Mouse (Mus musculus): ENCODE measurements around the gene Mark1.

Gene Mark1

DNA sequence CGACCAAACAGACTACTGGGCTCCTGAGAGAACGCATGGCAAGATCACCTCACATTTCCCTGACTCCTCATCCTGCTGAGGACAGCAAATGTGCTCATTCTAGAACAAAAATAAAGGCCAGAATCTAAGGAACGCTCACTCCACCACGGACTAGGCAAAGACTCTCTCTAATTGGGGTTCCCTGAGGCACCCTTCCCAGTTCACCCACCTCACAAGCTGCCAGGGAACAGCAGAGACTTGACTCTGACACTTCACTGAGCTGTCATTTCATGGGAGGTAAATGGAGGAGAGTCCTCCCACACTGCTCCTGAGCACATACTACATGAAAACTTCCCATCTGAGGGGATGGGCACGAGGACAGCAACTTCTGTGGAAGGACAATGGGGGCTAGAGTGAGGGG, 37.5 kb downstream of the Mark1 start:
- no peak for DNase-seq (ENCODE audit: low spot score in 2 of 2)

DNA sequence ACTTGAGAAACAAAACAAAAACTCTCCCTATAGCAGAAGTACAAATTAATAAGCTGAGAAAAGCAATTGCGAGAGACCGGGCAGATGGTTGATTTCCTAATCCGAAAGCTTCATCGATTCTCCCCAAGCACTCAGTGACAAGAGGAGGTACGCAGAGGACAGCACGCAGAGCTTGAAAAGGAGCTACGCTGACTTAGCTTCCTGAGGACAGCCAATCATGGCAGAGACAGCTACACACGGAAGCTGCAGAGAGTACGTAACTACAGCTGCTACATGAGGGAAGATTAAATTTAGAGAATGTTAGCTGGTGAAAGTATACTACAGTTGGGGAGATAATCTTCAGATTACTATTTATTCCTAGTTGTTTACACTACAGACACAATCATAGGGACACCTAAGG, 40.6 kb downstream of the Mark1 start:
- no peak for DNase-seq (ENCODE audit: low spot score in 2 of 2)

DNA sequence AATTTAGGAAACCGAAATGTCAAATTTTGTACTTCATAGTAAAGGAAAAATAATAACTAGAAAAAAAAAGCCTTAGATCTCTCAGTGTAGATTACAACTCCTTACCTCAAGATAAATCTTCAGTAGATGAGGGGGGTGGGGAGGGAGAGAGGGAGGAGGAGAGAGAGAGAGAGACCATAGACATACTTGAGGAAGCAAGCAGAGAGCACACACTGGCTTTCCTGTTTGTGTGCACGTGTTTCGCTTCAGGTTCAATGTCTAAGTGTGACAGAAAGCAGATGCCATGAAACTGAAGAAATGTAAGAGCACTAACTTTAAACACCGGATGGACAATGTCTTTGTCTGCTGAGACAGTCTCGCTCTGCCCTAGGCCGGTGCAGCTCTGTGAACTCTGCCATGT, 41.0 kb downstream of the Mark1 start:
- no peak for DNase-seq (ENCODE audit: low spot score in 2 of 2)

DNA sequence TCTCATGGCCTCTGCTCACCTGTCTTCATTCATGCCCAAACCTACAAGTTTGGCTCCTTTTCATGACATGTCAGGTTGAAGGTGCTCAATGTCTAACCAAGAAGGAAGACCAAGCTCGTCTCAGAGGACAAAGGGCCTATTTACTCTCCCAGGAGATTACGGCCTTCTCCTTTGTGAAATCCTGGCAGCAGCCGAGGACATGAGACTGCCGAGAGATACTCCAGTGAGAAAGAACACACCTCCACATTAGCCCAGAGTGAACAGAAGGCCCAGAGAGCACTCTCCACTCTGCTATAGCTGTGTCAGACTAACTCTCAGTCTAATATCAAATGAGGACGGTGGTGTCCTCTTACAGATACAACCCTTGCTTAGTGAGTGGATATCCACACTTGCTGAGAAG, 47.6 kb downstream of the Mark1 start:
- no peak for DNase-seq (ENCODE audit: low spot score in 2 of 2)

DNA sequence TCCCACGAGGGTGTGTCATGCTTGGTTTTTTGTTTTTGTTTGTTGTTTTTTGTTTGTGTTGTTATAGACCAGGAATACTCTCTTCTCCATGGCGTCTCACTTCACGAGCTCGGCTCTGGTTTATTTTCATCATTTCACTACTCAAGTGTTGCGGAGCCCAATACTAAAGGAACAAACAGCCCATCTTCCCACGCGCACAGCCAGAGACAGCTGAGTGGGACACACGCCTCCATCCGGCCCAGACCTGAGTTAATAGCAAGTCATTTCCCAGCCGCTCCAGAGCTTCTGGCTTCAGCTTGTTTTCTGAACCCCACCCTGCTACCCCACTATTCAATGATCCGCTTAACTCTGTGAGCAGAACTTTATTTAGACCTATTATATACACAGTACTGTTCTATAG, 48.3 kb downstream of the Mark1 start:
- DNase-seq (ENCODE audit: low spot score in 2 of 2), result no peak

DNA sequence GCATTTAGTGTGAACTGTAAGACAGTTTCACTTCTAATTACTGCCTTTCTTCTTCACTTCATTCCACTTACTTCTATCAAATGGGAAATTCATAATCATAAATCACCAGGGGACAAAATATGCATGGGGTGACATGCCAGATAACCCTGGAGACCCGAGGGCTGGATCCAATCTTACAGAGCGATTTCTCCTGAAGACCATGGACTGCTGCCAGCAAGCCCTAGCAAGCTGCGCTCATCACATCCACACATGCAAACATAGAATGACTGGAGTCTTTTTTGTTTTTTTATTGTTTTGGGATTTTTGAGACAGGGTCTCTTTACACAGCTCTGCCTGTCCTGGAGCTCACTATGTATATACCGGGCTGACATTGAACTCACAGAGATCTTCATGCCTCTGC, 61.3 kb downstream of the Mark1 start:
- no peak for DNase-seq (ENCODE audit: low spot score in 2 of 2)

DNA sequence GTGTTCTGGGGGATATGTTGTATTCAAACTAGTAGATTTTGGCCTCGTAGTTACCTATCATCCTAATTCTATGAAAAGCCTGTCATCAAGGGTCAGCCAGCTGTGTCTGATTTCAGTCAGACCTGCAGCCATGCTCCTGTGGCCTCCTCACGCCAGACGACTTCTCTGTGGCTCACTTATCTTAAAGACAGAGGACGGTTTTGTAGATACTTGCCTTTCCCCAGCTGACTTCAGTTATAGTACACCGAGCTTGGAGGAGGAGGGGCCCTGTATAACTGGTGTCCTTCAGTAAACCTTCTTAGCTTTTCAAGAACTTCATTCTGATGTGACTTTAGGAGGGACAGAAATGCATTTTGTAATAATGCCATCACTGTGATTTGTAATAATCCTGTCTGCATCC, 63.4 kb downstream of the Mark1 start:
- DNase-seq (ENCODE audit: low spot score in 2 of 2), result no peak

DNA sequence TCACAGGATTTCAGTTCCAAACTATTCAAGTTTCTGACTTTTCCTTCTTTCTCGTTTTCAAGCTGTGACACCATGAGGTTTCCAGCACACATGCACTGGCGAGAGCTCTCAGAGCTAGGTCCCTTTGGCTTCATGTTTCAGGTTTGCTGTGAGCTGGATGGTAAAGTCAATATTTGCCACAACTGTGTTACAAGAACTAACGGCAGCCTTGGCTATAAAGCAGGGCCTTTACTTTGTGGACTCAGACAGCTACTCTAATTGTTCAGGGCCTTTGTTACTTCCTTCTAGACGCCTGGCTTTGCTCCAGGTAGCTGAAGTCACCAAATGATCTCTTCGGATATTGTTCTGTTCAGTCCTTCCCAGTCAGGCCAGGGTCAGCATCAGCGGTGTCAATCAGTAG, 63.9 kb downstream of the Mark1 start:
- no peak for DNase-seq (ENCODE audit: low spot score in 2 of 2)

DNA sequence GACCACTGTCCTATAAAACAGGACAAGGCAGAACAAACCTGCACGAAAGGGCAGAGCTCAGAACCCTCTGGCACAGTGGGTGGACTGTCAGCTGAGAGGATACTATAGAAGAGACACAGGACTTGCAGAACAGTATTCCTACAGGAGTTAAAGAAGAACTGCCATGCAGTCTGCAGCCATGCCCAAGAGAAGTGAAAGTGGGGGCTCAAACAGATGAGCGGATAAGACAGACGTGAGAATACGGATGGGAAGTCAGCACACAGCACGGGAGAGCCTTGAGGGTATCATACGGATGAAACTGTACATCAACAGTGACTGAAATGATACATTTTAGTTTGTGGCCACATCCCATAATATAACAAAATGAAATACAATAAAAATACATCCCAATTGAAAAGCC, 68.3 kb downstream of the Mark1 start:
- no peak for DNase-seq (ENCODE audit: low spot score in 2 of 2)

DNA sequence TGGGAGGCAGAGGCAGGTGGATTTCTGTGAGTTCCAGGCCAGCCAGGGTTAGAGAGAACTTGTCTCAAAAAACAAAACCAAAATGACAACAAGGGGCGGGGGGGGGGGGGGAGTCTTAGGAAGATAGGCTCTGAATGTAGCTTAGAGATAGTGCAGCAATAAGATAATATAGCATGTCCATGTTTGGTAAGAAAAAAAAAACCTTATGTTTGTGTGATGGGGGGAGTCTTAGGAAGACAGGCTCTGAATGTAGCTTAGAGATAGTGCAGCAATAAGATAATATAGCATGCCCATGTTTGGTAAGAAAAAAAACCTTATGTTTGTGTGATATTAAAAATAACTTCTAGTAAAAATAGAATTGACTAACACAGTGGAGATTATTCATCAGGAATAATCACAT, 71.0 kb downstream of the Mark1 start:
- DNase-seq (ENCODE audit: low spot score in 2 of 2), result no peak

DNA sequence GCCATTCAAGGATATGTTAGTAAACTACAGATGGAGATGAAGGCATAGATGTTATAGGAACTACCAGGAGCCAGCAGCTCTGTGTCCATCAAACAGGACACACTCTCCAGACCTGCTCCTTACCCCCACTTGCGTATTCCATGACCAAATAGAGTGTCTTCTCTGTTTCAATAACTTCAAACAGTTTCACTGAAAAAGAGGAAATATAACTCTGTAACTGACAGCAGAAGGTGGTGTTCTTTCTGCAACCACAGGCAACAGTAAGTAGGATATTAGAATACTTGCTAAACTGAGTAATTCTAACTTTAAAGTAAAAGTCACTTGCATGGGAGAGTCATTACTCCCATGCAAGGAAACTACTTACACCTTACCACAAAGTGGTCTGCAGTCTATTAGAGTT, 71.5 kb downstream of the Mark1 start:
- DNase-seq (ENCODE audit: low spot score in 2 of 2), result no peak

DNA sequence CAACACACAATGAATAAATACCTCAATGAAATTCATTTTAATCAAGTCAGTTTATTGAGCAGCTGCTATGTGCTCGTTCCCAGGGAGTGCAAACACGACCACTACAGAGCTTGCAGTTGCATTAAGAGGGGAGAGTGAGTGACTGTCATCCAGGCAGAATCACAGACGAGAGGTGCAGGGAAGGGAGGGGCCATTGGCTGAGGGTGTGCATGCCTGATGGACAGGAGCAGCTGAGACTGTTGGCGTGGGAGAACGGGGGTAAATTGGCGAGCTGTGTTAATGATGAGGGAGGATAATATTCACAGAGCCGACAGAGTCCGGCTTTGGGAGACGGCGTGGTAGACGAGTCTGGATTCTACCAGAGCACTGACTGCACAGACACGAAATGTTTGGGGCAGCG, 76.5 kb downstream of the Mark1 start:
- no peak for DNase-seq (ENCODE audit: low spot score in 2 of 2)

DNA sequence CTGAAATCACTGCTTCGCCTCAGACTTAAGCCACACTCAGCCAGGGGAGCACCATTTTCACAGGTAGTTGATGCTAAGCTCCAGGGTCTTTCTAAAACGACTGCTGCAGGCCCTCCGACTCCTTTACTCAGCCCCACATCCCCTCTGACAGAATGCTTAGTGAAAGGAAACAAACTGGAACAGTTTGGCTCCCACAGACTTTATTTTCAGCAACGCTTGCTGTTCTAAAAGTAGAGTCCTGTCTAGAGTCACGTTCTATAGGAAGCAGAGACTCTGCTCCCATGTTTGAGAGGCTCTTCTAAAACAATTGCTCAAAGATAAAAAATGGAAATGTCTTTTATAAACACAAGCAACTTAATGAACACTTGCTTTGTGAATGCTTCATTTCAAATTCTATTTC, 79.3 kb downstream of the Mark1 start:
- no peak for DNase-seq (ENCODE audit: low spot score in 2 of 2)

DNA sequence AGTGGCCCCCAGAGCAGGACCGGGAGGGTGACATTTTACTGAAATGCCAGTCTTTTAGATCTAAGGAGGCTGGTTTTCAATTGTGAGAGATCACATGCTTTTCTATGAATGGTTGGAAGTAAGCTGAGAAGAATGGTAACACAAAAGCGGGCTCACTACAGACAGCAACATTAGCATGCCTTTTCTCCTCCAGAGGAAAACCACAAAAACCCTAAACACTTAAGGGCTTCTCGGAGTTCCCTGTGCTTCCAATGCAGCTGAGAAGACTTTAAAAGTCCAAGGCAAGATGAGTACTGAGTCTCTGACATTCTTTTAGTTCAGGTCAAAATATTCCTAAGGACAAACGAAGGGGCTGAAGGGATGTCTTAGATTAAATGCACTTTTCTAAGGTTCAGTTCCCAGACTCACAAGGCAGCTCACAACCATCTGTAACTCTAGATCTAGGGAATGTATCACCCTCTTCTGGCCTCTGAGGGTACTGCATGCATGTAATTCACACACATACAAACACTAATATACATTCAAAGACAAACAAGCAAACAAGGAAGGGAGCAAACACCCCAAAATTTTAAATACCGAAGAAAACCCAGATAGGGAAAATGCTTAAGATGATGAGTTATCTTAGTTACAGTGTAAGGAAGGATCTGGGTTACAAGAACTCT, 81.0 kb downstream of the Mark1 start:
- no peak for DNase-seq (ENCODE audit: low spot score in 2 of 2)

DNA sequence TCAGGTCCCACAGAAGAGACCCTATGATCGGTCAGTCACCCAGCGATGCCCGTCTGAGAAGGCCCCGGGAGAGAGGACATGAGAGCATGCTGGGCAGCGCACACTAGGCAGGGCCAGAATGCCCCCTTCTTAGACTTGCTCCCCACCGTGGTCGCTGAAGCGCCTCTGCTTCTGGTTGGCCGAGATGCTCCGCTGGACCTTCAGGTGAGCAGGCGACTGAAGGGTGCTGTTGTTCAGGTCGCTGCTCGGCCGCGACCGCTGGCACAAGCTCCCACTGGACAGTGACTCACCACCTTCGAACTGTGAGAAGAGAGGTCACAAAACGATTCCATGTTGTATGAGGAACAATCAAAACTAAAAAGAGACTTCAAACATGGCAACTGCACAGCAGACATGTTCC, 87.0 kb downstream of the Mark1 start:
- DNase-seq (ENCODE audit: low spot score in 2 of 2), result no peak

DNA sequence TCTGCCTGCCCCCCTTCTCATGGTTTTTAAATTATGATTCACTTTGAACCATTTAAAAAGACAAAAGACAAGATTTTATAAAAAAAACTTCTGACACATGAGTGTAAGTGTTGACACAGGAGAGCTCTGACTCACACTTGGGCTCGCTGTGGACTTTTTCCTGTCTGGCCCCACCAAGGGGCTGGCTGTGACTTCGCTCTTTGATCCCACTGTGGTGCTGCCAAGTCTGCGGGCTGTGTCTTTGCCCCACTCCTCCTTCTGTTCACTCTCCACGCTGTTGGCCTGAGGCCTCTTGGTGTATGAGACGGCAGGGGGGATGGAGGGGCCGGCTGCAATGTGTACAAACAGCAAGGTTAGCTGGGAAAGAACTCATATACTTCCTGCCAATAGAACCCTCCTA, 87.5 kb downstream of the Mark1 start:
- DNase-seq (ENCODE audit: low spot score in 2 of 2), result no peak

DNA sequence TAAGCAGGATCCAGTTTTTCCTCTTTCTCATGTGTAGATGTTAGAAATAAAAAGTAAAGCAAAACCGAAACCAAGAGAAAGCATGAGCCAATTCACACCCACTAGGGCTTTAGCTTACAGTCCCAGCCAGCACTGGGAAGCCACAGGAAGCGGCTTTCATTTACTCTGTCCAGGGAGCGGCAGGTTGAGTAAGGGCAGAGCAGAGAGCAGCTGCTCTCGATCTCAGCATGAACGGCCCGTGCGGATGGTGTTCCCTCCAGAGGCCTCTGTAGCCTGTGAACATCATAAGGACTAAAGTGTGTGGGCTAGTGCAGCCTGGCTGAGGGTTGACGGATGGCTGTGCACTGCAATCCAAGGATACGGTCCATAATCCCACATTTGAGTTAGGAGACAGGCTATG, 90.8 kb downstream of the Mark1 start:
- no peak for DNase-seq (ENCODE audit: low spot score in 2 of 2)

DNA sequence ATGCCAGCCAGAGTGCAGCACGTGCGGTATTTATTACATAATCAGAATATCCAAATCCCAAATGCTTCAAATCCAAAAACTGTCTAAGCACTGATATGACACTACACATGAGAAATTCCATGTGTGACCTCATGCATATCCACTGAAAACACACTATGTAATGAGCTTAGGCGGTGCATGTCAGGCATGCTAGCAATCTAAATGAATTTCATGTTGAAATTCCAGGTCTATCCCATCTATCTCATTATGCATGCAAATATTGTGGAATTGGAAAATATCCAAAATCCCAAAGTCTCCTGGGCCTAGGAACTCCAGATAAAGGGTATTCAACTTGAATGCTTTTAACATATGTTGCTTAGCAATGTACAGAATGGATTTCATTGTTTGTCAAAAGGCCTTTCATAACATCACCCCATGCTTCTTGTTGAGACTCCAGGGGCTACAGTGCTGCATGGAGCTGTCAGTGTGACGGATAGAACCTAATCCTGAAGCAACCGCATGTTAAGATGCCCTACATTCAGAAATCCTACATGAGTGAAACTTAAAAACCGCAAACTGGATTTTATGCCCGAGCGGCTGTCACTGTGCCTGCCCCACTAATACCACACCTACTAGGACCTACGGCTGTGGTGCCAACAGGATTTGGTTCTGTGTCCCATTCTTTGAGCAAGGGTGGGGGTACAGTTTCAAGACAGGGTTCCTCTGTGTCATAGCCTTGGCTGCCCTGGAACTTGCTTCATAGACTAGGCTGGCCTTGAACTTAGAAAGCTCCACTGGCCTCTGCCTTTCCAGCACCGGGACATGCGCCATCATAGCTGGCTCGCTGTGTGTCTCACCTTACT, 93.2 kb downstream of the Mark1 start:
- DNase-seq (ENCODE audit: low spot score in 2 of 2), result no peak

DNA sequence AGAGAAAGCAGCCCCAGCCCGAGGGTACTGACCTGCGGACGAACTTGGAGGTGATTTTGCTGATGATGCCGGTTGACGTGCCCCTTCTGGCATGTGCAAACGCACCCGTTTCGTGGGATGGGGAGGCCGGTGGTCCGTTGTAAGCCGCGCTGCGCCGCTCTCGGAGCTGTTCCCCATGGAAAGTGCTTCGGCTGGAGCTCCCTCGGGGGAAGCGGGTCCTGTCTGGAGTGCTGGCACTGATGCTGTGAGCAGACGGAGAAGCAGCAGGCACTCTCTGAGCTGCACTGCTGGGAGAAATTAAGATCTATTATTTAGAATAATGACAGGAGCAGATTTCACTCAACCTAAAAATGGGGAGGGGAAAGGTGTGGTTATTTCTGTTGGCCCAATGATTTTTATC, 94.0 kb downstream of the Mark1 start:
- no peak for DNase-seq (ENCODE audit: low spot score in 2 of 2)

DNA sequence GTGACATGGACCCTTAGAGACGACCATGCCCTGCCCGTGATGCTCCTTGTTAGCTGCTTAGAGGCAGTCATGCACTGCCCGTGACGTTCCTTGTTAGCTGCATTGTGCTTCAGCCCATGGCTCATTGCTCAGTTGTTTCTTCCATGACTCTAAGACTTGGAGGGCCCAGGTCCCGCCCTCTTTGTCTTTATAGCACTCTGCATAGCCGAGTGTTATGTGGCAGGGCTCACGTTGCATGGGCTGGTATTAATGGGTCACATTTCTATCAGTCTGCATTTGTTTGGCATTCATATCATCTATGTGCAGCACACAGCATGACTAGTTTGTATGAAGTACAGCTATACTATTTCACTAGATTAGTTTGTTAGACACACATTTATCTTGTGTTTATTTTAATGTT, 95.7 kb downstream of the Mark1 start:
- no peak for DNase-seq (ENCODE audit: low spot score in 2 of 2)

DNA sequence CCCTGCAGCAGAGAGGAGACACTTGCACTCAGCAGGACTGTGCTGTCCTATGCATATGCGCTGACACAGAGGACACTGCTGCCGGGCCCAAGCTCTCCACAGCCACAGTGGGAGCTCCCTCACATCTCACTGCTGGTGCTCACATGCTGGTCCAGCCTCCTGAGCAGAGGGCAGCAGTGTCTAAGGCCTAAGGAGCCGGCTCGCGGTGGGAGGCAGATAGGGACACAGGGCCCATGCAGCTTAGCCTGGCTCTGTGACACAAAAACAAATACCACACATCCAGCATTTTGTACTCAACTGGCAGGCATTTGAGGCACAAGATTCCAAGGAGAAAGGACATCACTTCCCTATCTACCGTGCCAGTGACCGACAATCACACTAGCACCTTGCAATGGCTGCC, 96.5 kb downstream of the Mark1 start:
- no peak for DNase-seq (ENCODE audit: low spot score in 2 of 2)

DNA sequence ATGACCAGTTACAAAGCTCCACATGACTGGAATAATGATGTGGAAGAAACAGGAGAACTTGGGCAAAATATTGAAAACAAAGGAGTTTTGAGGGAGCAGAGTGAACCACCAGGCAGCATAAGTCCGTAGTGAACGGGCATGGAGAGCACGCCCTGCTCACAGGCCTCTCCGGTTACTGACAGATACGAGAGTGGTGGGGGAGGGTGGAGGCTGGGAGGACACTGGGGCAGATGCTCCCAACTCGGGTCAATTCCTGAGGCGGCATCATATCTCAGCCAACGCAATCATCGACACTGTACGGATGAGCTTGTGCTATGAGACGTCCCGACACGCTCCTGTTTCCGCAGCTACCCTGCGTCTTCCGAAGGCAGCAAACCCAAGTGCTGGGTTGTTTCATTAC, 102.0 kb downstream of the Mark1 start:
- no peak for DNase-seq (ENCODE audit: low spot score in 2 of 2)

DNA sequence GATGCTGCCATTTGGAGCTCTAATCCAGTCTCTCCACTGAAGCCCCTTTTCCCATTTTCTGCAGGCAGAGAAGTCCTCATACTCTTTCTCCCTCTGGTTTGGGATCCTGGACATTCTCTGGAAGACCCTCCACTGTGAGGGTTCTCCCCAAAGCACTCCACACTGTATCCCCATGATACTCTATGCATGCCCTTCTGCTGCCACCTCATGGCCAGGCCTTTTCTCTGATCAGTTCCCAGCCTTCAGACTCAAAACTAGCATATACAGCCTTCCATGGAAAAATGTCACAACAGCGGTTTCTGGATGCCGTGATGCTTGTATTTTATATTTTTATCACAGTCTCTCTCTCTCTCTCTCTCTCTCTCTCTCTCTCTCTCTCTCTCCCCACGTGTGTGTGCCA, 107.4 kb downstream of the Mark1 start:
- no peak for DNase-seq (ENCODE audit: low spot score in 2 of 2)

DNA sequence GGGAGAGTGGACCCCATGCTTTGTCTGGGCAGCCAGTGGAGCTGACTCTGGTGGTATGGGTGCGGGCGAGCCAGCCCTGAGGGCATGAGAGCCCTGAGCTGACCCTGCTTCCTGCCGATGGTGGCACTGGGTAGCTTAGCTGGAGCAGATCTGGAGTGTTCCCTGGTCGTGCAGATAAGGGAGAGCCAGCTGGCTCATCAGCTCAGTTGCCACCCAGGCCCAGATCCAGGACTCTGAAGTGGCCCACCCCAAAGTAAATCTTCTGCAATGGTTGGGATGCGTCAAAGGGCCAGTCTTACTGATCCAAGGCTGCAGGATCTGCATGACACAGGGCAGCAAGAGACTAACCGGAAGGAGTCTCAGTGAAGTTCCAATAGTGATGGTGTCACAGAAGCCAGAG, 109.9 kb downstream of the Mark1 start:
- DNase-seq (ENCODE audit: low spot score in 2 of 2), result no peak

Measured in frontal cortex, postnatal 25 days (tissue).